Mouse (Mus musculus) thymus, postnatal 36 days (tissue): ENCODE measurements around the gene Zfp493.
"Not testable (repeated sequence)": the region's sequence is repeated elsewhere in the genome, so short reads cannot be mapped to it uniquely, and the experiment has no call there.

Source experiments
- DNase-seq, 2 experiments: peaks; one replicate each; pipeline ENCODE4 v3.0.0; 2022; ENCODE audit warnings: mixed read lengths in 2 of 2

Gene Zfp493

GRCm38 (mm10) chr13:67779265-67780221 is at the start of gene Zfp493:
Zfp493 (plus strand) TSS chr13:67779693.
- DNase-seq, result peak; percentile 44 to 47

GRCm38 (mm10) chr13:67734391-67734790 is 45.1 kb upstream of the Zfp493 start:
- DNase-seq, result not testable (repeated sequence)

- no peak for DNase-seq
These were observed 36.6 kb upstream of the Zfp493 start for GRCm38 (mm10) chr13:67742941-67743340.

GRCm38 (mm10) chr13:67743896-67744295 is 35.6 kb upstream of the Zfp493 start:
- DNase-seq, result no peak

- peak; percentile 57 for DNase-seq
These were observed 24.9 kb upstream of the Zfp493 start, which contains the start of gene Zfp85 for GRCm38 (mm10) chr13:67754333-67755306. Zfp85 (minus strand) TSS chr13:67755228.

- DNase-seq, result no peak
These were observed 23.7 kb upstream of the Zfp493 start for GRCm38 (mm10) chr13:67755761-67756160.

- no peak for DNase-seq
These were observed 19.5 kb upstream of the Zfp493 start for GRCm38 (mm10) chr13:67759966-67760365.

- no peak for DNase-seq
These were observed 16.3 kb upstream of the Zfp493 start for GRCm38 (mm10) chr13:67763031-67763768.

- no peak for DNase-seq
These were observed 12.5 kb downstream of the Zfp493 start for GRCm38 (mm10) chr13:67791921-67792455.

GRCm38 (mm10) chr13:67798618-67799017 is 19.1 kb downstream of the Zfp493 start:
- no peak for DNase-seq

- DNase-seq, result not testable (repeated sequence)
These were observed 19.7 kb downstream of the Zfp493 start for GRCm38 (mm10) chr13:67799151-67799550.

GRCm38 (mm10) chr13:67811651-67812210 is 32.2 kb downstream of the Zfp493 start:
- DNase-seq, result no peak

GRCm38 (mm10) chr13:67812961-67813709 is 33.6 kb downstream of the Zfp493 start:
- DNase-seq, result no peak

GRCm38 (mm10) chr13:67813710-67814660 is 34.5 kb downstream of the Zfp493 start, which contains the start of gene Zfp273:
Zfp273 (plus strand) TSS chr13:67813740.
- peak; percentile 71 to 73 for DNase-seq

- DNase-seq, result no peak
These were observed 39.1 kb downstream of the Zfp493 start for GRCm38 (mm10) chr13:67818636-67819035.

- DNase-seq, result peak; percentile 39 to 48
These were observed 51.4 kb downstream of the Zfp493 start, which contains the start of gene Gm10037 for GRCm38 (mm10) chr13:67830911-67831336. Gm10037 (plus strand) TSS chr13:67831106.

- DNase-seq, result not testable (repeated sequence)
These were observed 53.6 kb downstream of the Zfp493 start for GRCm38 (mm10) chr13:67833137-67833536.
